Mouse (Mus musculus): Measurements from ENCODE around the gene Tmem176b. TPM values are rescaled to one million over a fixed set of nuclear protein-coding genes. Genes with fewer than 3 reads are reported as not detected.

The Tmem176b gene
- polyA plus RNA-seq, 1 experiment from 2014 or later: 414 TPM

DNA sequence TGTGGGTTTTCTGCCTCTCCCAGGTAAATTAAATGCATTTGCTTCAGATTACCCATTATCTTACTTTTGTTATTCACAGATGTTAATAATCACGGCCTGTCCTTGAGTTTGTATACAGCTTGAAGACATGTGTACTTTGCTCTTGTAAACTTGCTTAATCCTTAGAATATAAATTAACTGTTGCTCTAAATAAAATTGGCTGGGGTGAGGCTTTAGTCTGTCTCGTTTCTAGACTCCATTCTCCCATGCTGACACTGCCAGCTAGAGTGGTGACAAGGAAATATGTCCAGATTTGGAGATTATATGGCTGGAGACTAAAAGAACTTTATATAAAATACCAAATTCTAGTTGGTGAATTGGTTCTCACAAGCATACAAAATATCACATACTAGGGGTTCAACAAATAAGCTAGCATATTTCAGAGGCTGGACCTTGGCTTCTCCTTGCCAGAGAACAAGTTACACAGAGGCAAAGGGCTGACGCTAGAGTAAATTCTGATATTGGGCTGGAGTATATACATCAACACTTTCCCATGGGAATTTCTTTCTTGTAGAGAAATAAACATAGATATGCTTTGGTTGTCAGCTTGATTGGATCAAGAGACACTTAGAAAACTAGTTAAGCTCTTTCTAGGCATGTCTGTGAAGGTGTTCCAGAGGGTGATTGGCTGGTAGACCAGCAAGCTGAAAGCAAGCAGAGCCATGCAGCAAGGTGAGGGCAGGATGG, 31.6 kb downstream of the Tmem176b start:
- H3K9me3 ChIP-seq (ENCODE audit: control insufficient read depth, low read length): no peaks in the 10 kb centered on the region
- no peak for ATAC-seq
- H3K4me1 ChIP-seq (ENCODE audit: control insufficient read depth, insufficient read depth, low read length): peaks cover 2% of the 10 kb centered on the region; the same call in 1 of the 2 replicates
- WGBS: 52% methylated on average over 3 of the region's 3 CpGs
- no peak overlapping the region for H3K4me2 ChIP-seq (ENCODE audit: low read depth, low read length)
- peak overlapping the region; percentile 23 for H3K27ac ChIP-seq (ENCODE audit: low read length)
- no peaks in the 10 kb centered on the region for H3K27me3 ChIP-seq (replicated peaks; ENCODE audit: control insufficient read depth, insufficient read depth, low read length)
- no peak overlapping the region for H3K4me3 ChIP-seq (ENCODE audit: low read length)
- H3K9ac ChIP-seq (ENCODE audit: low read depth, low read length): no peak overlapping the region
- H3K36me3 ChIP-seq (ENCODE audit: control insufficient read depth, insufficient read depth, low read length): no peaks in the 10 kb centered on the region

DNA sequence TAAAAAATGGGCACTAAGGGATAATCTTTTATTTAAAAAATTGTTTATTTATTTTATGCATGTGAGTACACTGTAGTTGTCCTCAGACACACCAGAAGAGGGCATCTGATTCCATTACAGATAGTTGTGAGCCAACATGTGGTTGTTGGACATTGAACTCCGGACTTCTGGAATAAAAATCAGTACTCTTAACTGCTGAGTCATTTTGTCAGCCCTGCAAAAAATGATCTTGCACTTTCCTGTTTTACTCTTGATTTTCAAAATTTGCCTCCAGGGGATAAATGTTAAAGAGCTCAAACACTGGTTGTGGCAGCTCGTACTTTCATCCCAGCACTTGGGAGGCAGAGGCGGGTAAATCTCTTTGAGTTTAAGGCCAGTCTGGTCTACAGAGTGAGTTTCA, 34.5 kb downstream of the Tmem176b start:
- H3K9ac ChIP-seq (ENCODE audit: low read depth, low read length): no peak overlapping the region
- no peak overlapping the region for H3K4me3 ChIP-seq (ENCODE audit: low read length)
- peaks cover 2% of the 10 kb centered on the region; the same call in 1 of the 2 replicates for H3K4me1 ChIP-seq (ENCODE audit: control insufficient read depth, insufficient read depth, low read length)
- H3K27me3 ChIP-seq (replicated peaks; ENCODE audit: control insufficient read depth, insufficient read depth, low read length): no peaks in the 10 kb centered on the region
- H3K9me3 ChIP-seq (ENCODE audit: control insufficient read depth, low read length): no peaks in the 10 kb centered on the region
- ATAC-seq: no peak
- no peak overlapping the region for H3K4me2 ChIP-seq (ENCODE audit: low read depth, low read length)
- no peaks in the 10 kb centered on the region for H3K36me3 ChIP-seq (ENCODE audit: control insufficient read depth, insufficient read depth, low read length)
- H3K27ac ChIP-seq (ENCODE audit: low read length): no peak overlapping the region
- 91% methylated on average over 3 of the region's 3 CpGs for WGBS

DNA sequence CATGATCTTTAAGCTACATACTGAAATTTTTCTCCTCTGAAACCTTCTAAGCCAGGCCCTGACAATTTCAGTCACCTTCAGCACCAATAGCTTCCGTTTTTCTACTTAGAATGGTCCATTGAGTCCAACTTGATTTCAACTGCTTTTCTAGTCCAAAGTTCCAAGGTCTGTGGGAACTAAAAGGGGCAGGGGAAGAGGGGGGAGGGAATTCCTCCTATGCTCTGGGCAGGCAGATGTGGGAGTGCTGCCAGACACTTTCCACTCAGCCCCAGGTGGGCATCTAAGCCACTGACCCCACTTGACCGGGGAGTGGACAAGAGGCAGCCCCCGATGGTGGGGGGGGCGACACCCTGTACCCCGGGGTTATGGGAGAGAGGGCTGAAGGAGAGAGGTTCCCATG, 37.0 kb downstream of the Tmem176b start:
- 92% methylated on average over 5 of the region's 5 CpGs for WGBS
- H3K4me1 ChIP-seq (ENCODE audit: control insufficient read depth, insufficient read depth, low read length): no peaks in the 10 kb centered on the region
- no peak overlapping the region for H3K9ac ChIP-seq (ENCODE audit: low read depth, low read length)
- no peaks in the 10 kb centered on the region for H3K27me3 ChIP-seq (replicated peaks; ENCODE audit: control insufficient read depth, insufficient read depth, low read length)
- ATAC-seq: no peak
- no peak overlapping the region for H3K27ac ChIP-seq (ENCODE audit: low read length)
- no peaks in the 10 kb centered on the region for H3K9me3 ChIP-seq (ENCODE audit: control insufficient read depth, low read length)
- H3K4me2 ChIP-seq (ENCODE audit: low read depth, low read length): no peak overlapping the region
- no peak overlapping the region for H3K4me3 ChIP-seq (ENCODE audit: low read length)
- no peaks in the 10 kb centered on the region for H3K36me3 ChIP-seq (ENCODE audit: control insufficient read depth, insufficient read depth, low read length)

DNA sequence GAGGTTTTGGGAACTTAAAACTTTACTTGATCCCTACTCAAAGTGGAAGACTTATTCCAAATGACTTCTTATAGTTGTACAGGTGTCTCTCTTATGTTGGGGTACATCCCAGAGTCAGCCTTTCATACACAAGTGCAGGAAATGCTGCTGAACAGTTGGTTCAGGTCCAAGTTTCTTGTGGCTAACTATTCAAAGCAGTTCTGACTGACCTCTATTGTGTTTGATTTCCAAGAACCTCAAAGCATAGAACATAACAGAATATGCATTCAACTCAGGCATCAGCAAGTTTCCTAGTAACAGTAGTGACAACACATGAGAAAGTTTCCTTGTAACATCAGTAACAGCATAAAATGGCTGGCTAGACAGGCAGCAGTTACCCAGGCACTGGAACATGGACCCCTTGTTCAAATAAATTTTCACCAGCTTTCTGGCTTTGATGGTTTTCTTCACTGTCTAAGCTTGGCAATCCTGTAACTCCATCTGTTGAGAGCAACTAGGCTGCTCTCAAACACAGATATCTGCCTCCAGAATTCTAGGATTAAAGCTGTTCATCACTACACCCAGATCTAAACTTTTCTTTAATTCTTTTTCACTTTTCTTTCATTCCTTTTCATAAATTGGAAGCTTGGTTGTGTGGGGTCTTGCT, 37.8 kb downstream of the Tmem176b start:
- Histone ChIP-seq H3K9me3 (ENCODE audit: control insufficient read depth, low read length) (no peaks in the 10 kb centered on the region), H3K9ac (ENCODE audit: low read depth, low read length) (no peak overlapping the region), H3K27me3 (replicated peaks; ENCODE audit: control insufficient read depth, insufficient read depth, low read length) (no peaks in the 10 kb centered on the region), H3K4me3 (ENCODE audit: low read length) (no peak overlapping the region), H3K4me2 (ENCODE audit: low read depth, low read length) (no peak overlapping the region), H3K4me1 (ENCODE audit: control insufficient read depth, insufficient read depth, low read length) (no peaks in the 10 kb centered on the region), H3K27ac (ENCODE audit: low read length) (no peak overlapping the region), H3K36me3 (ENCODE audit: control insufficient read depth, insufficient read depth, low read length) (no peaks in the 10 kb centered on the region)
- ATAC-seq: no peak

DNA sequence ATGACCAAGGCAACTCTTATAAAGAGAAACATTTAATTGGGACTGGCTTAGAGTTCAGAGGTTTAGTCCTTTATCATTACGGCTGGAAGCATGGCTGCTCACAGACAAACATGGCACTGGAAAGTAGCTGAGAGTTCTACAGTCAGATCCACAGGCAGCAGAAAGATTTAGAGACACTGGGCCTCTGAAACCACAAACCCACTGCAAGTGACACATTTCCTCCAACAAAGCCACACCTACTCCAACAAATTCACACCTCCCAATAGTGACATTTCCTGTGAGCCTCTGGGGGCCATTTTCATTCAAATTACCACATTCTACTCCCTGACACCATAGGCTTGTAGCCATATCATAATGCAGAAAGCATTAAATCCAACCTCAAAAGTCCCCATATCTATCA, 39.4 kb downstream of the Tmem176b start:
- H3K9ac ChIP-seq (ENCODE audit: low read depth, low read length): no peak overlapping the region
- no peaks in the 10 kb centered on the region for H3K36me3 ChIP-seq (ENCODE audit: control insufficient read depth, insufficient read depth, low read length)
- H3K4me3 ChIP-seq (ENCODE audit: low read length): no peak overlapping the region
- WGBS: 83% methylated on average over 1 of the region's 1 CpGs
- no peaks in the 10 kb centered on the region for H3K4me1 ChIP-seq (ENCODE audit: control insufficient read depth, insufficient read depth, low read length)
- H3K4me2 ChIP-seq (ENCODE audit: low read depth, low read length): no peak overlapping the region
- no peaks in the 10 kb centered on the region for H3K27me3 ChIP-seq (replicated peaks; ENCODE audit: control insufficient read depth, insufficient read depth, low read length)
- ATAC-seq: no peak
- no peak overlapping the region for H3K27ac ChIP-seq (ENCODE audit: low read length)
- no peaks in the 10 kb centered on the region for H3K9me3 ChIP-seq (ENCODE audit: control insufficient read depth, low read length)

DNA sequence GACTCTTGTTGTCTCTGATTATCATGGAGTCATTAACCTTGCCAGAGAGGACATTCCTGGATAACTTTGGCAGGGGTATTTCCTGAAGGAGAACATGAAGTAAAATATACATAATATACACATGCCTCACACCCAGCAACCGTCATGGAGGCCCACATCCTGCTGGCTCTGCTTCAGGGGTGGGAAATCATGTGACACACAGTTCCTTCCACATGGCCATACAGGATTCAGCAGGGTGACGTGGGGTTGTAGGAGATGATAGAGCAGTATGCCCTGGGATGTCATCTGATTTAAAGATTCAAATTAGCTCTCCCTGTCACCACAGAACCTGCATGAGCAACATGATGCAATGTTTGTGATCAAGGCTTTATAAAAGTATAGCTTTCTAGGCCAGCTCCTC, 53.4 kb downstream of the Tmem176b start:
- Histone ChIP-seq H3K9ac (ENCODE audit: low read depth, low read length) (no peak overlapping the region), H3K9me3 (ENCODE audit: control insufficient read depth, low read length) (no peaks in the 10 kb centered on the region), H3K36me3 (ENCODE audit: control insufficient read depth, insufficient read depth, low read length) (no peaks in the 10 kb centered on the region), H3K4me3 (ENCODE audit: low read length) (no peak overlapping the region), H3K27ac (ENCODE audit: low read length) (no peak overlapping the region), H3K27me3 (replicated peaks; ENCODE audit: control insufficient read depth, insufficient read depth, low read length) (no peaks in the 10 kb centered on the region), H3K4me2 (ENCODE audit: low read depth, low read length) (no peak overlapping the region), H3K4me1 (ENCODE audit: control insufficient read depth, insufficient read depth, low read length) (no peaks in the 10 kb centered on the region)
- WGBS: 73% methylated on average over 2 of the region's 2 CpGs
- no peak for ATAC-seq

DNA sequence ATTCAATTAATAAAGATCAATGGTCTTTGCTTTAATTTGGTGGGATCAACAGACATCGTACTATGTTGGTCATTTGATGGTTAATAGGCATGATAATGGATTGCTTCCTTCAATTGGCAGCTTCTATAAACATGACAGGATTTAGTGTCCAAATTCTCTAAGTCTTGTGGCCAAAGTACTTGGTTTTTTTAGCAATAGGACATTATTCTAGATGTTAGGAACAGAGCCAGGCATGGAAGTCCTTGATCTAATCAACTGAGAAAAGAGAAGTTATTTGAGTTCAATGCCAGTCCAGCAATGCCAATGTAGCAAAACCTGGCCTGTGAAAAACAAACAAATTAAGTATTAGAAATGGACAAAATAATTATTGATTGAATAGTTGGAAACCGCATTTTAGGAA, 55.7 kb downstream of the Tmem176b start:
- no peak overlapping the region for H3K4me2 ChIP-seq (ENCODE audit: low read depth, low read length)
- 73% methylated on average over 2 of the region's 2 CpGs for WGBS

DNA sequence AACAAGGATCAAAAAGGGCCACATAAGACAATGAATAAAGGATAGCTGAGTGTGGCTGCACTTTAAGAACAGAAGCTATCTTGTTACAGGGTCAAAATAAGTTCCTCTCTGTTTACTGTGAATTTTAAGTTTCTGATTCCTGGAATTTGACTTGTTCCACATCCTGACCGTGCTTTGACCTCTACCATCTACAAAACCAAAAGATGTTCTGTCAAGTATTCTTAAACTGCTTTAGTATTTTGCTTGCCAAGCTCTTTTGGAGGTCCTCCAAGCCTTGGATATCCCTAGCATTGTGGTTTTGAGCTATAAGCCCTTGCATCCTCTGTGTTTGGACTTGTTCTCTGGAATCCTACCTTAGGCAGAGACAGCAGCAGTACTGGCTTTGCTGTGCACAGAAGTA, 56.1 kb downstream of the Tmem176b start:
- no peaks in the 10 kb centered on the region for H3K9me3 ChIP-seq (ENCODE audit: control insufficient read depth, low read length)
- 0 out of 2 replicates have a peak, but pooled peaks have one; percentile 23 for ATAC-seq
- H3K4me3 ChIP-seq (ENCODE audit: low read length): no peak overlapping the region
- H3K4me1 ChIP-seq (ENCODE audit: control insufficient read depth, insufficient read depth, low read length): no peaks in the 10 kb centered on the region
- no peak overlapping the region for H3K9ac ChIP-seq (ENCODE audit: low read depth, low read length)
- no peak overlapping the region for H3K4me2 ChIP-seq (ENCODE audit: low read depth, low read length)
- no peaks in the 10 kb centered on the region for H3K27me3 ChIP-seq (replicated peaks; ENCODE audit: control insufficient read depth, insufficient read depth, low read length)
- H3K27ac ChIP-seq (ENCODE audit: low read length): no peak overlapping the region
- no peaks in the 10 kb centered on the region for H3K36me3 ChIP-seq (ENCODE audit: control insufficient read depth, insufficient read depth, low read length)
- 45% methylated on average over 1 of the region's 1 CpGs for WGBS

More for the DNA sequence above, 55.7 kb downstream of the Tmem176b start:
- H3K9ac ChIP-seq (ENCODE audit: low read depth, low read length): no peak overlapping the region
- no peak overlapping the region for H3K4me3 ChIP-seq (ENCODE audit: low read length)
- H3K27ac ChIP-seq (ENCODE audit: low read length): no peak overlapping the region
- no peaks in the 10 kb centered on the region for H3K4me1 ChIP-seq (ENCODE audit: control insufficient read depth, insufficient read depth, low read length)
- H3K27me3 ChIP-seq (replicated peaks; ENCODE audit: control insufficient read depth, insufficient read depth, low read length): no peaks in the 10 kb centered on the region
- no peaks in the 10 kb centered on the region for H3K9me3 ChIP-seq (ENCODE audit: control insufficient read depth, low read length)
- no peaks in the 10 kb centered on the region for H3K36me3 ChIP-seq (ENCODE audit: control insufficient read depth, insufficient read depth, low read length)
- no peak for ATAC-seq

DNA sequence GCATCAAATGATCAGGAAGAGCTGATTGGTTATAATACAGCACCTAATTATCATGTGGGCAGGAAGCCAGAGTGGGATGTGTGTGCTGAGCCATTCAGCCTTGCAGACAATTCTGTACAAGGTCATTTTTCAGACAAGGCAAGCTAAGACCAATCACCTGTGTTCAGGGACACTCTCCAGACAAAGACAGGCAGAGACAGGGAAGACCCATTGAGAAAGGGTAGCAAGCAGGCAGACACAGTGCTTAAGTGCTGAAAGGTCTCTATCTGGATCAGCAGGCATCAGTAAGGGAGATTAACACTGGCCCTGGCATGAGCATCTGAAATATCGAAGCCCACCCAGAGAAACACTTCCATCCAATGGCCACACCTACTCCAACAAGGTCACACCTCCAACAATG, 56.9 kb downstream of the Tmem176b start:
- 81% methylated on average over 1 of the region's 1 CpGs for WGBS
- no peak overlapping the region for H3K27ac ChIP-seq (ENCODE audit: low read length)

More for the DNA sequence above, 56.9 kb downstream of the Tmem176b start:
- Histone ChIP-seq H3K4me2 (ENCODE audit: low read depth, low read length) (no peak overlapping the region), H3K4me3 (ENCODE audit: low read length) (no peak overlapping the region), H3K4me1 (ENCODE audit: control insufficient read depth, insufficient read depth, low read length) (no peaks in the 10 kb centered on the region), H3K9ac (ENCODE audit: low read depth, low read length) (no peak overlapping the region), H3K27me3 (replicated peaks; ENCODE audit: control insufficient read depth, insufficient read depth, low read length) (no peaks in the 10 kb centered on the region), H3K36me3 (ENCODE audit: control insufficient read depth, insufficient read depth, low read length) (no peaks in the 10 kb centered on the region), H3K9me3 (ENCODE audit: control insufficient read depth, low read length) (no peaks in the 10 kb centered on the region)
- ATAC-seq: no peak

All from intestine, embryonic 16.5 days (tissue).